Mouse (Mus musculus): ENCODE data around the gene Scn8a.

Gene Scn8a

DNA sequence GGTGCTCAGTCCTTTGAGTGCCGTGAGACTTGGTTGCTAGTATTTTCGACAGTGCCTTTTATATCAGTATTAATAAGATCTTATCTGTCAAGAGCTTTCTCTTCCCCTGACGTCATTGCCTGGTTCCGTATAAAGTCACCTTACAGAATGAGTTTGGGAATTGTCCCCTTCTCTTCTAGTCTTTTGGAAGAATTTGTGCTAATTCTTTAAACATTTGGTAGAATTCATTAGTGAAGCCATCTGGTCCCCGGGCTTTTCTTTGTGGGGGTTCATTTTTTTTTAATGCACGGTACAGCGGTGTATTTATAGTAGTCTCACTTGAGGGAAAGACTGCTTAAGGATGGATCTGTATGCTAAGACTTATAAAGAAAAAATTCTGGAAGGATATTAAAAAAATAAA, 84.3 kb downstream of the Scn8a start:
- no peak for DNase-seq (ENCODE audit: low spot score in 2 of 2)

- no peak for DNase-seq (ENCODE audit: low spot score in 2 of 2)
Measured at GRCm38 (mm10) chr15:100954751-100955150, 85.1 kb downstream of the Scn8a start.

- no peak for DNase-seq (ENCODE audit: low spot score in 2 of 2)
Measured at GRCm38 (mm10) chr15:100960958-100961357, 91.3 kb downstream of the Scn8a start.

- DNase-seq (ENCODE audit: low spot score in 2 of 2) = no peak
Measured at GRCm38 (mm10) chr15:100961561-100961960, 91.9 kb downstream of the Scn8a start.

GRCm38 (mm10) chr15:100971443-100971842, 101.8 kb downstream of the Scn8a start:
- no peak for DNase-seq (ENCODE audit: low spot score in 2 of 2)

GRCm38 (mm10) chr15:100972795-100973194, 103.1 kb downstream of the Scn8a start:
- no peak for DNase-seq (ENCODE audit: low spot score in 2 of 2)

DNA sequence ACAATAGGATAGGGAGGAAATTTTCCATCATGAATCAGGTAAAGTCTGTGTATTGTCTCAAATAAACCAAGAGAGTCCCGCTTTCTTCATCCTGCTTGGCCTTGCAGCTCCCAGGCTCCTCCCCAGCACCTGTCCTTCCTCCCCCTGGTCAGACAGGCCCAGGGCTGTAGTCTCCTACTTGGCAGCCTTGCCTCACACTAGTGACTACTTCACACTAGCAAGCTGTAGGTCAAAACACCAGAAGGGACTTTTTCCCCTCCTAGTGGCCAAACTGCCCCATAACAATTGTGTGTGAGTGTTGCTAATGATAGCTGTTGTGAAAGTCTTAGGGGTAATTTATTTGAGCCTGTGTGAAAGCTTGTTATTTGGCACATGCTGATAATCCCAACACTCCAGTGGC, 105.0 kb downstream of the Scn8a start:
- no peak for DNase-seq (ENCODE audit: low spot score in 2 of 2)

DNA sequence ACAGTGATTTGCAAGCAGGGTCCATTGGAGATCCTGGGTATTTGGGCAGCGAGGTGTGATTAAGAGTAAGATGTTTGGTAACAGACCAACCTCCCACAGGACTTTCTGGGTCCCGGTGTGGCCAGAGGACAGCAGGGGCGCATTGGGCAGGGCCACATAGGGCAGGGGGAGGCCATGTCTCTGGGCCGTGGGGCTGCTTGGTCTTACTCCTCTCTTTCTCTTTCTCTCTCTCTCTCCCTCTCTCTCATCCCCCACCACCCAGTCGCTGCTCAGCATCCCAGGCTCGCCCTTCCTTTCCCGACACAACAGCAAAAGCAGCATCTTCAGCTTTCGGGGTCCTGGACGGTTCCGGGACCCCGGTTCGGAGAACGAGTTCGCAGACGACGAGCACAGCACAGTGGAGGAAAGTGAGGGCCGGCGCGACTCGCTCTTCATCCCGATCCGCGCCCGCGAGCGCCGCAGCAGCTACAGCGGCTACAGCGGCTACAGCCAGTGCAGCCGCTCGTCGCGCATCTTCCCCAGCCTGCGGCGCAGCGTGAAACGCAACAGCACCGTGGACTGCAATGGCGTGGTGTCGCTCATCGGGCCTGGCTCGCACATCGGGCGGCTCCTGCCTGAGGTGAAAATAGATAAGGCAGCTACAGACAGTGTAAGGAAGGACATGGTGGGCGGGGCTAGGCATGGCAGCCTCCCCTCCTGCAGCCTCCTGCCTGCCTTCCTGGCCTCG, 113.9 kb downstream of the Scn8a start:
- peak; percentile 45 to 63 for DNase-seq (ENCODE audit: low spot score in 2 of 2)

- DNase-seq (ENCODE audit: low spot score in 2 of 2) = no peak
Measured at GRCm38 (mm10) chr15:100984154-100984893, 114.7 kb downstream of the Scn8a start.

- DNase-seq (ENCODE audit: low spot score in 2 of 2) = no peak
Measured at GRCm38 (mm10) chr15:100986479-100986878, 116.8 kb downstream of the Scn8a start.

GRCm38 (mm10) chr15:100987031-100987430, 117.4 kb downstream of the Scn8a start:
- no peak for DNase-seq (ENCODE audit: low spot score in 2 of 2)

DNA sequence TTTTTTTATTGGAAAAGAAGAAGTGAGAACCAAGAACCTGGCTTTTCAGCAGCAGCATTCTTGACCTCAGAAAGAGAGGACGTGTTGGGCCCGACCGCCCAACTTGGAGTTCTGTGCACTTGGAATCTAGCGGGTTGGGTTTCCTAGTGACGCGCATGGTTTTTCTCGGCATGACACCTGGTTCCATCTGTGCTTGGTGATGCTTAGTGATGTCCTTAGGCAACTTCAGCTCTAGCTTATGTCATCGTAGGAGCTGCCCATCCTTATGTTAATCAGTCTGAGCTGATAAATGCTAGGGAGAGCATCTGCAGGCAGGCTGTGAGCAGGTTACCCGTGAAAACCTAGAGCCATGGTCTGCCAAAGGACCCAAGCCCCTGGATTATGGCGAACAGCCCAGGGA, 120.6 kb downstream of the Scn8a start:
- no peak for DNase-seq (ENCODE audit: low spot score in 2 of 2)

GRCm38 (mm10) chr15:100997090-100997489, 127.4 kb downstream of the Scn8a start:
- peak in 1 of 2 experiments; percentile 53 for DNase-seq (ENCODE audit: low spot score in 2 of 2)

DNA sequence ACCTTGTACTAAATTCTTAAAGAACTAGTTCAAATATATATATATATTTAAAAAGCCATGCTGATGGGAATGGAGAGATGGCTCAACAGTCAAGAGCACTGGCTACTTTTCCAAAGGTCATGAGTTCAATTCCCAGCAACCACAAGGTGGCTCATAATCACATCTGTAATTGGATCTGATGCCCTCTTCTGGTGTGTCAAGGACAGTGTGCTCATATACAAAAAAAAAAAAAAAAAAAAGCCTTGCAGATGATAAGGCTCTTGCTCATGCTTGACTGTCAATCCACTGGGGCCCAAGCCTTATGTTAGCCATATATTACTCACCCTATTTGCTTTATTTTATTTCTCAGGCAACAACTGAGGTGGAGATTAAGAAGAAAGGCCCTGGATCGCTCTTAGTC, 132.0 kb downstream of the Scn8a start:
- DNase-seq (ENCODE audit: low spot score in 2 of 2) = no peak

- DNase-seq (ENCODE audit: low spot score in 2 of 2) = no peak
Measured at GRCm38 (mm10) chr15:101002466-101002865, 132.8 kb downstream of the Scn8a start.

GRCm38 (mm10) chr15:101004538-101004937, 134.9 kb downstream of the Scn8a start:
- DNase-seq (ENCODE audit: low spot score in 2 of 2) = no peak

DNA sequence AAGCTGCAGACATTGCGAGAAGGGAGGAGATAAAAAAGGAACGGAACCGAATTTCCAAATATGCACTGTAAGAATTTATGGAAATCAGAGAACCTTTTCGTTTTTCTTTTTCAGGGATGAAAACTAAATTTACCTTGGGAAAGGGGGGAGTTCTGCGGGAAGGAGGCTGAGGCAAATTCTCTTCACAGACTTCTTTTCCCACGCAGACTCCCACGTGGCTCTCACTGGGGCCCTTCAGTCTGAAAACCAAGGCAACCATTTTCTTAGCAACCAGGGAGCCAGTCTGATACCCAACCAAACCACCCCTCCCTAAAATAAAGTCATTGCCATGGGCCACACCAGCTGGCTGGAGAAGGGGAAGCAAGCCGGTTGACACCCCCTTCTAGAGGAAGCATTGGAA, 136.1 kb downstream of the Scn8a start:
- no peak for DNase-seq (ENCODE audit: low spot score in 2 of 2)

GRCm38 (mm10) chr15:101006251-101007040, 136.8 kb downstream of the Scn8a start:
- DNase-seq (ENCODE audit: low spot score in 2 of 2) = no peak

DNA sequence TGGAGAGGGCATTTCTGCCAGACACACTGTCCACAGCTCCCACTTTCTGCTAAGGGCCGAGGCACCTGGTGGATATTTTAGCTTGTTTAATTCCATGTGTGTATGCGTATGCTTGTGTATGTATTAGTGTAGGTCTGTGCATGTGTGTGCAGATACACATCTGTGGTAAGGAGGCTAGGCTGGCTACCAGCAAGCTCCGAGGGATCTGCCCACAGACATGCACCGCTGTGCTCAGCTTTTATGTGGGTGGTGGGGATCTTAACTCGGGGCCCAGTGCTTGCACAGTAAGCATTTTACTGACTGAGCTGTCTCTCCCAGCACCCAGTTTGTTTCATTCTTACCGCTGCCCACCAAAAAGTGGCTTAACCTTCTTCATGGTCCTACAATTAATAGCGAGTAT, 137.6 kb downstream of the Scn8a start:
- no peak for DNase-seq (ENCODE audit: low spot score in 2 of 2)

DNA sequence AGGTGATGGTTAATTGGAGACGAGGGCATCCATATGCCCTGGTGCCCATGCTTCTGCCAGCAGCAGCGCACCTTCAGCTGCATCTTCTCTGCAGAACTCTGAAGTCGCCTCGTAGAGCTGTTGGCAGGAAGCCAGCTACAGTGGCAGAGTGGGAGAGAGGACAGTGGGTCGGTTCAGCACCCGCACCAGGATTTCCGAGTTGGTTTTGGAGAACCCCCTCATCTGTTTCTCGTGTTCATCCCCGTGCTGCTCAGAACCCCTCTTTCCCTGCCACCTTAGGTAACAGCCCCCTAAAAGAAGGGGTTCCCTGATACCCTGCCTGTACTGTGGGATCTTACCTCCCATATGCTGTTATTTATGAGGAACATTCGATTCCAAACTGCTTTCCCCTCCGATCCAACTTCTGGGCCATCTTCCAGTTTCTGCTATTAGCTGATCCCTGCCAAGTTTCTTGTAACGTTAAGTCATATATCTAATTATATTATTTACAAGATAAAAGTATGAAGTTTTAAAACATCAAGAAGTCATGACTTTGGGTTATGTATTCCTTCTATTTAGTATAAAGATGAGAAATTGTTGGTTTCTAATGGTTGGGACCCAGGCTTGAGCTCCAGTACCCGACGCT, 138.8 kb downstream of the Scn8a start:
- DNase-seq (ENCODE audit: low spot score in 2 of 2) = no peak

DNA sequence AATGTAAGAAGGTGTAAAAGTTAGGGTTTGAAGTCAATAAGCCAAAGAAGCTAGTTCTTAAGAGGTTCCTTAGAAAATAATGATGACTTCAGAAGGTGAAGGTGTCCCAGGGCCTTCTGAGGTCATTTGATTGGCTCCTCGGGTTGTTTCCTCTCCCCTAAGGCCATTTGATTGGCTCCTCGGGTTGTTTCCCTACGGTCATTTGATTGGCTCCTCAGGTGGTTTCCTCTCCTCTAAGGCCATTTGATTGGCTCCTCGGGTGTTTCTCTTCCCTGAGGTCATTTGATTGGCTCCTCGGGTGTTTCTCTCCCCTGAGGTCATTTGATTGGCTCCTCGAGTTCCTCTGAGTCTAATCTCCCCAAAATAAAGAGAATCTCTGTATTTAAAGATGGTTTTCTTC, 141.7 kb downstream of the Scn8a start:
- DNase-seq (ENCODE audit: low spot score in 2 of 2) = no peak

GRCm38 (mm10) chr15:101028960-101029359, 159.3 kb downstream of the Scn8a start:
- DNase-seq (ENCODE audit: low spot score in 2 of 2) = no peak

All from cerebellum, postnatal 4 days (tissue).